Mouse (Mus musculus): ENCODE data around the gene Tnrc6c. TPM values are rescaled to one million over a fixed set of nuclear protein-coding genes. Genes with fewer than 3 reads are reported as not detected.

The Tnrc6c gene
- total RNA-seq, 2 experiments from 2014 or later, result 56.5 to 57.5 TPM

DNA sequence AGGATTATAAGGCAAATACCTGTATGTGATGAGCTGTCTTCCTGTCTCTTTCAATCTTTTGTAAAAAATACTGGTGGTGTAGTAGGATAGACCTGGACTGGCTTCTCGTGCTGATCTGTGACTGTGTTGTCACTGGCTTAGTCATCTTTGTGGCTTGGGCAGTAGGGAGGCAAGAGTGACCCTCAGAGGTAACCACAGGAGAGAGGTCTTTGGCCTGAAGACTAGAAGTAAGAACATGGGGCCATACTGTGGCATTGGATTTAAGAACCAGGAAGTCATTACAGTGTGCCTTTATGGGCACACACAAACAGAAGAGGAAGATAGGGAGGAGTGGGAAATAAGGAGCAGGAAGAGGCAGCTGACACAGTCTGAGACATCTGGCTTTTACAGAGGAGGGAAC lies 58.0 kb downstream of the Tnrc6c start:
- DNase-seq (ENCODE audit: low spot score in 2 of 2), result no peak
- intact Hi-C loops (cut with DNase I), result loop anchor here (5.0 kb wide), 1 partner anchor 75 kb away; no protein-coding TSS in a partner anchor

DNA sequence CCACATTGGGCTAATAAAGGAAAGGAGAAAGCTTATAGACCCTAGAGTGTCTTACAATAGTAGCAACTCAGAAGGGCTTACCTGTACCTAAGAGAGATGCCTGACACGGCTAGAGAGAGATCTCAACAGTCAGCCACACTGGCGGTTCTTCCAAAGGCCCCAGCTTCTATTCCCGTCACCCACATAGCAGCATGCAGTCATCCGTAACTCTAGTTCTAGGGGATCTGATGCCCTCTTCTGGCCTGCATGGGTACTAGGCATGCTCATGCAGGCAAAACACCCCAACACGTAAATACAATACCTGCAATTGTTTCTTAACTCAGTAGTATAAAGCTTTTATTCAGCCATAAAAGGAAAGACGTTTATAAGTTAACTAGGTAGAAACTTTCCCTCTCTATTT lies 59.3 kb downstream of the Tnrc6c start:
- no peak for DNase-seq (ENCODE audit: low spot score in 2 of 2)
- intact Hi-C loops (cut with DNase I), result loop anchor here (5.0 kb wide), 1 partner anchor 74 kb away; no protein-coding TSS in a partner anchor

DNA sequence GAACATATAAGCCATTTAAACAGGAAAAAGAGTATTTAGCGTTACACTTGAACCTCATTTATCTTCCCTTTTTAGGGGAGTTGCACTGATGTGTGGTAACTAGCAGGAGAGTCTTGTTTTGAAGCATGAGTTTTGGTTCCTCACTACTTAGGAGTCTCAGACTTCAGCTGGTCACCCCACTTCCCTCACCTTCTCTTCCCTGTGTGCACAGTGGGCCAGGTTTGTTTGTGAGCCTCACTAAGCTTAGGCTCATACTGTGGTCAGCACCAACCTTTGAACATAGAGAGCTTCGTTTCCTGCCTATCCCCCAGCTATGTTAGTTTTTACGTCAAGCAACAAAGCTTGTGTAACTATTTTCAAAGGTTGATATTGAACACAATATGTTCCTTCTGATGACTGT lies 64.7 kb downstream of the Tnrc6c start:
- no peak for DNase-seq (ENCODE audit: low spot score in 2 of 2)
- intact Hi-C loops (cut with DNase I), result no loop called here

DNA sequence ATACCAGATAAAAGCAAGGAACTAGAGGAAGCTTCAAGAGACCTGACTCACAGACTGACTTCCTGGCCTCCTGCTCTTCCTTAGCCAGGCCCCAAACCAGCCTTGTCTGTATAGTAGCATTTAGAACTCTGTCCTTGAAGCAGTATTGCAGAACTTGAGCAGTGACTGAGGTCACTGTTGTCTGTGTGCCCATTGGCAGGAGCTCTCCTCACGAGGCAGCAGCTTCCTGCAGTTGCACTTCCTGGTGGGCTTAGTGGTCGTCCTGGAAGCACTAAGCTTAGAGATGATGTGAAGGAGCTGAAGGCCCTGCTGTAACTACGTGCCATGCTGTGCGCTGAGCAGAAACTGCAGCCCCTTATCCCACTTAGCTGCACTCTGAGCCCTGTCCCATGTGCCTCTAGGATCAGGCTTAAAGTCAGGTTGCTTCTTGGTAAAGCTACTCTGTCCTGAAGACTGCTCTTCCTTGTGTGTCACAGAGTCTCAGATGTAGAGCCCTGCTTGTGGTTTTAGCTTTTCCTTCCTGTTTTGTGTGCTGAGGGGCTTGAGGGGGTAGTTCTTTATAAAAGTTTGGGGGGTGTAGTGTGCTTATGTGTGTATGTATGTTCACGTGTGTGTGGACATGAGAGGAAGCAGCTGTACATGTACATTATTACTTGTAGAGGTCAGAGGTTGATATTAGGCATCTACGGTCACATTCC lies 70.7 kb downstream of the Tnrc6c start:
- DNase-seq (ENCODE audit: low spot score in 2 of 2), result no peak
- intact Hi-C loops (cut with DNase I), result no loop called here

DNA sequence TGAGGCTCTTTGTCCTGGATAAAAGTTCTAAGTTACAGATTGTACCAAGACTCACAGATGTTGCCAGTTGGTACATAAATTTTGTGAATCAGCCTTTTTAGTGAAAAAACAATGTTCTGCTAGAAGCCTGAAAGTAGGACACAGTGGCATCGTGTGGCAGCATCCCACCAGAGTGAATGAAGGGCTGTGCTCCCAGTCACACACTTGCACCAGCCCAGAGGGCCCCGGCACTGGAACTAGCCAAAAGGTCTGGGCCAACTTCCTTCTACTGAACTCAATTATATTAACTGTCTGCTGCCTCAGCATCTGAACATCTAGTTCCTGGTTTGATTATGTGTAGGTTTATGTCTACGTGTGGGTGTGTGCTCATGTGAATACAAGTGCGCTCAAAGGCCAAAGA lies 72.9 kb downstream of the Tnrc6c start:
- intact Hi-C loops (cut with DNase I), result no loop called here
- DNase-seq (ENCODE audit: low spot score in 2 of 2), result peak in 1 of 2 experiments; percentile 51

DNA sequence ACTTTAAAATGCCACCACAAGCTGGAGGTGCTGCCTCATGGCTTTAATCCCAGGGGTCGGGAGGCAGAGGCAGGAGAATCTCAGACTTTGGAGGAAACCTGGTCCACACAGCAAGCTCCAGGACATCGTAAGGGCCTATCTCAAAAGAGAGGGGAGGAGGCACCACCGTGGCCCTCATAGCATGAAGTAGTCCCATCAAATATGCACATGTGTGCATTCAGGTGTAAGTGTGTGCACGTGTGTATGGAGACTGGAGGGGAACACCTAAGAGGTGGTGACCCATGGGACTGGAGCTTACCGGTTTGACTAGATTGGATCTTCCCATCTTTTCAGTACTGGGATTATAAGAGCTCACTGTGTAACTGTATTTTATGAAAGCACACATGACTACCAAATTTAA lies 74.2 kb downstream of the Tnrc6c start:
- DNase-seq (ENCODE audit: low spot score in 2 of 2), result no peak
- intact Hi-C loops (cut with DNase I), result no loop called here

DNA sequence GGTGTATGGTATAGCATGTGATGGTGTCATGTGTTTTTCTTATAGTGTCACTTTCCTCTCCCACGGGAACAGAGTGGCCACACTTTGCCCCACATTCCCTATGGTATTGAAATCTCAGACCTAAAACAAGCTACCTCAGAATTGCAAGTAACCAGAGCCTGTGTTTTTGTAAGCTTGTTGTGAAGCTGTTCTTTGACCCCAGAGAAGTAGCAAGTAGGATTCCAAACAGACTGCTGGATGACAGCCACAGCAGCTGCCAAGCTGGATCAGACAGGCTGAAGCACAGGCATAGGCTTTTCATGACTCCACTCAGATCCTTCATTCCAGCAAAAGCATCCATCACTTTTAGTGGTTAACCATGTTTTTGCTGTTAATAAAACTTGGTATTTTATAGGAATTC lies 74.8 kb downstream of the Tnrc6c start:
- peak in 1 of 2 experiments; percentile 45 for DNase-seq (ENCODE audit: low spot score in 2 of 2)
- intact Hi-C loops (cut with DNase I), result no loop called here

DNA sequence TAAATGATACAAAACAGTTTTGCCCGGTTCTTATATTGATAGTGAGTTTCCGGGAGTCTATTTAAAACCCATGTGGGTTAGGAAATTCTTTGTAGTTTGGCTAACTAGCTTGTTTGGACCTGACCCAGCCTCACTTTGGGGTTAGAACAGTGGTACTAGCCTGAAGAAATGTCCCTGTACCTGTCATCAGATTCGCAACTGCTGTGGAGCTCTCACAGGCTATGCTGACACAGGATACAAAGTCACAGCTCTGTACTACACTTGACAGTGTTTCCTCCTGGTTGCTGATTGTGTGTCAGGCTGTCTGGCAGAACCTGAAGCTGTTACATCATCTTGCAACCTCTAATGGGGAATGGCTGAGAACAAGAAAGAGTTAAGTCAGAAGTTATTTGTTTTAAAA lies 75.3 kb downstream of the Tnrc6c start:
- intact Hi-C loops (cut with DNase I), result no loop called here
- no peak for DNase-seq (ENCODE audit: low spot score in 2 of 2)

DNA sequence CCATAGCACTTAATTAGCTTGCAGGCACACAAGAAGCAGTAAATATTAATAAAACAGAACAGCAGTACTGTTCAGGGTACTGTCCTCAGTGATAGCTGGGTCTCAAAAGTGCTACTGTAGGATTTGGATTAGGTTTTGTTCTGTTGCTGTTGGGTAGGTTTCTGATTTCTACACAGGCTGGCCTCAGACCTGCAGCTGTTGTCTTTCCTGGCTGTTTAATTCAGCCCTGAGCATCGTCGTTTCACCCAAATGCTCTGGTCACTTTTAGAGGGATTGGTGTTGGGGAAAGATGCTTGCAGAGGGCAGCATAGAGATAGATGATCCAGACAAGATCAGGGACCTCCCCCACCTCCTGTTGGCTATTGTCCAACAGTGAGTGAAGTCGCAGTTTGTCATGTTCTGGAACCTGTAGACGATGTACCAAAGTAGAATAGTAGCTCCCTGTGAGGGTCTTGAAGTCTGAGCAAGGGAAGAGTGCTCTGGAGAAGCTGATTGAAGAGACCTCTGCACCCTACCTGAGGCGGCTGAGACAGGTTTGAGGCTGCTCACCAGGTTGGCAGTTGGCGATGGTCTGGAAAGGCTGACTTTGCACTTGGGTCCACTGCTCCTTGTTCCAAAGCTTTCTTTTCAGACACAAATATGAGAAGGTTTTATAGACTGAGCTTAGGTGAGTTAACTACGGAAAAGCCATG lies 75.9 kb downstream of the Tnrc6c start:
- no peak for DNase-seq (ENCODE audit: low spot score in 2 of 2)
- intact Hi-C loops (cut with DNase I), result no loop called here

DNA sequence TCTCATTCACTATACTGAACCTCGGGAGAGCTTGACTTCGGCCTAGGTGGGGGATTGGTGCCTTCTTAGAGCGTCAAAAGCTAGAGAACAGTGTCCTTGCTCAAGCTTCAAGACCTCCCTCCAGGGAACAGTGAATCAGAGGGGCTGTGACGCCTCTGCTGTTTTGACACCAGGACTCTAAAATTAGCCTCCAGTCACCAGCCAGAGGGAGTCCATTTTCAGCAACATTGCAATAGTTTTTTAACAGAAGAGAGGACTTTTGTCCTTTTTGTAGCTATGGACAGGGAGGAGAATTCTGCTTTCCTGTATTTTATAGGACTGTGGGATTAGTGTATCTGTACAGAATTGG lies 76.4 kb downstream of the Tnrc6c start:
- intact Hi-C loops (cut with DNase I), result no loop called here
- DNase-seq (ENCODE audit: low spot score in 2 of 2), result peak in 1 of 2 experiments; percentile 37

DNA sequence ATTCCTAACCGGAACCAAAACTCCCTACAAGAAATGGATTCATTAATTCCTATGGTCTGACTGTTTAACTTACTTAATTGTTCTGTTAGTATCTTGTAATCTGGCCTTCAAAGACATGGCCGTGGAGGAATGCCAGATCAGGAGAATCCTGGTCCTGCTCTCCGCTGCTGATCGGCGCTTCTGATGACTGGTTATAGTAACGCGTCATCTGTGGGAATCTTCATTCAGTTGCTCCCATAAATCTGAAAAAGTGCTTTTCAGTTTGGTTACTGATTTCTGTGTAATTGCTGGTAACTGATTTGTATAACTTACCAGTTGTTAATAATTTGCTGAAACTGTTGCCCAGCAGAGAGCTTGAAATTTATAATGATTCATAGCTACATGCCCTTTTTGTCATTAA lies 77.4 kb downstream of the Tnrc6c start:
- DNase-seq (ENCODE audit: low spot score in 2 of 2), result no peak
- intact Hi-C loops (cut with DNase I), result no loop called here

DNA sequence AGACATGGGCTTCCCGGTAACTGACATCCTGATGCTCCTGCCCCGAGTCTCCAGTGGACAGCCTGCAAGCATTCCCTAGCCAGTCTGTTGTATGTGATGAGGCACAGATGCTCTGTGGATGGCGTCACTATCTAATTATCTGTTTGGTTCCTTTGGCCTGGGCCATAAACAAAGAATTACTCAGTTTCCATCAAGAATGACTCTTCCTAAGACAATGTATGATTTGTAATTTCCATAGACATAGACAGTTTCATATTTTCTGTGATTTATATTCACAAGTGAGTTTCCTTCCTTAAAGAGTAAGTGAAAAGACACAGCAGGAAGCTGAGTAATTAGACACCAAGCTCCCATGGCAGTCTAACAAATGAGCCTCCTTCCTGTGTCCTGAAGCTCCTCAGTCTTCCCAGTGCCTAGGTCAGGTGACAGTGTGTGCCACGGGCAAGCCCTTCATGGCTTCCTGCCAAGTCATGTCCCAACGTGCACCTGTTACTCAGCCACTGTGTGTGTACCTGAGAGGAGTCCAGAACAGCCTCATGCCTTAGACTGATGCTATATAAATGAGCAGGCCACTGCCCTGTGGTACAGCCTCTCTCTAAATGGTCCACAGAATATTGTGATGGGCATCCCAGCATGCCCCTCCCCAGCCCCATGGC lies 82.1 kb downstream of the Tnrc6c start:
- no peak for DNase-seq (ENCODE audit: low spot score in 2 of 2)
- intact Hi-C loops (cut with DNase I), result no loop called here

DNA sequence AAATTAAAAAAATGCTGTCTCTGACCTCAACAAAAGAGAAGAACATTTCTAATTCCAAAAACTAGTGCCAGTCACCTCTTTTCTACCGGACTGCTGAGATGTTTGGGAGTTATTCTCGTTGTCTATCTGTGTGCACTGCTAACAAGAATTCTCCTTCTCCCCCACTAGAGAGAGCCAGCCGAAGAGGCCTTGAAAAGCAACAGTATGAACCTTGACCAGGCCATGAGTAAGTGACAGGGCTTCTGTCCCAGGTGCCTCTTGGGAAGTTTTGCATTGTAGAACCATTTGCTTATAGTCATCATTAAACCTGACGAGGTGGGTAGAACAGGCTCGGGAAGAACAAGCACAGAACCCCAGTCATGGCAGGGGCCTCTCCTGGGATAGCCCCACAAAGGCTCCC lies 84.0 kb downstream of the Tnrc6c start:
- intact Hi-C loops (cut with DNase I), result no loop called here
- DNase-seq (ENCODE audit: low spot score in 2 of 2), result no peak

DNA sequence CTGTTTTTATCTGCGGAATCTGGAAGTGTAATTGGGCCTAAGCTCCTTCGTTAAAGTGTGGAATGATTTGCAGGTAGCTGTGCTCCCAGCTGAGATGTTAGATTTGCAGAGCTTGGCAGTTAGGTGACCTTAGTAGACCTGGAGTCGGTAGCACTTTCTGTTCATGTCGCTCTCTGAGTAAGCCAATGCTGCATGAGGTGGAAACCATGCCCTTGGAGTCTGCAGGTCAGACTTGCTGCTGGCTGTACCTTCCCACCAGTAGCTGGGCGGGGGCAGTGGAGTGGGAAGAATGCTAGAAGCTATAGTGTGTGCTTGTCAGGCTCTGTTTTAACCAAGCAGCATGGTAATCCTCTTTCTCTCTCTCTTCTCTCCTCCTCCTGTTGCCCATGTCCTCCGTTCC lies 87.0 kb downstream of the Tnrc6c start:
- intact Hi-C loops (cut with DNase I), result no loop called here
- DNase-seq (ENCODE audit: low spot score in 2 of 2), result no peak

DNA sequence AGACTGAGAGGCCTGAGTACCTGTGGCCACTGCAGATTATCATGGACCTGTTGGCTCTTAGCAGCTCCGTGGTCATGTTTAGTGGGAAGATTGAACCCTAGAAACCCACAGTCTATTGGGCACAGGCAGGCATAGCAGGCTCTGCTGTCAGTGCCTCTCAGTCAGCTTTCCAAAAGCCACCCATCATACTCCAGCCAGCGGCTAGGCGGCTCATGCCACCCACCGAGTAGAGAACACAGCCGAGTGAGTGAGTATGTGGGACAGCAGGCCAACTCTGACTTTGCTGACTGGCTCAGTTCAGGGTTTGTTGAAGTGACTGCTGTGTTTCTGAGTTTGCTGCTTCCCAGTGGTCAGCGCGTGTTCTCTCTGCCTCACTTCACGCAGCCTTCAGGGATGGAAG lies 88.2 kb downstream of the Tnrc6c start:
- intact Hi-C loops (cut with DNase I), result no loop called here
- DNase-seq (ENCODE audit: low spot score in 2 of 2), result no peak

DNA sequence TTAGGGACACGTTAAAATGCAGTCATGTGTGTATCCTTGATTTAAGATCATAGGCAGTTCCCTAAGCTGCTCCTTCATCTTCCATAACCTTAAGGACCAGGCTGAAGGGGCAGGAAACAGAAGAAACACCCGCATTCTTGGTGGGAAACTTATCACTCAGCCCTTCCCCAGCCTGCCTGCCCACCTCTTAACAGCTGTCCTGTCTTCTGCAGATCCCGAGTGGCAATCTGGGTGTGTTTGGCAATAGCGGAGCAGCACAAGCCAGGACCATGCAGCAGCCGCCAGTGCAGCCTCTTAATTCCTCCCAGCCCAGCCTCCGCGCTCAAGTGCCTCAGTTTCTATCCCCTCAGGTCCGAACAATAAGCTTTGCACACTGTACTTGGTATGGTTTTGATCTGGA lies 88.6 kb downstream of the Tnrc6c start:
- DNase-seq (ENCODE audit: low spot score in 2 of 2), result no peak
- intact Hi-C loops (cut with DNase I), result no loop called here

DNA sequence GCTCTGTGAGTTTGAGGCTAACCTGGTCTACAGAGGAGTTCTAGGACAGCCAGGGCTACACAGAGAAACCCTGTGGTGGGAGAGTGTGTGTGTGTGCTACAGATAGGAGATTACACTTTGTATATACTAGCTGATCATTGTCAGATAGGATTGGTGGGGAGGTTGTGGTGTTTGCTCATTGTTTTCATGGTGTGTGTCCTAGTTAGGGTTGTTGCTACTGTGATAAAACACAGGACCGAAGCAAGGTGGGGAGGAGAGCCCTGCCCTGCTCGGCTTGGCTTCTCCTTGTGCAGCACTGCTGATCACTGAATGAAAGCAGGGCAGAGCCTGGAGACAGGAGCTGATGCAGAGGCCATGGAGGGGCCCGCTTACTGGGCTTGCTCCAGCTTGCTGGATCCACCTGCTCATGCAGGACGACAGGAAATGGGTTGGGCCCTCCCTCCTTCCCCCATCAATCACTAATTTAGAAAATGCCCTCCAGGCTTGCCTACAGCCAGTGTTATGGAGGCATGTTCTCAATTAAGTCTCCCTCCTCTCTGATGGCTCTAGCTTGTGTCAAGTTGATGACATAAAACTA lies 89.5 kb downstream of the Tnrc6c start:
- intact Hi-C loops (cut with DNase I), result no loop called here
- DNase-seq (ENCODE audit: low spot score in 2 of 2), result no peak

DNA sequence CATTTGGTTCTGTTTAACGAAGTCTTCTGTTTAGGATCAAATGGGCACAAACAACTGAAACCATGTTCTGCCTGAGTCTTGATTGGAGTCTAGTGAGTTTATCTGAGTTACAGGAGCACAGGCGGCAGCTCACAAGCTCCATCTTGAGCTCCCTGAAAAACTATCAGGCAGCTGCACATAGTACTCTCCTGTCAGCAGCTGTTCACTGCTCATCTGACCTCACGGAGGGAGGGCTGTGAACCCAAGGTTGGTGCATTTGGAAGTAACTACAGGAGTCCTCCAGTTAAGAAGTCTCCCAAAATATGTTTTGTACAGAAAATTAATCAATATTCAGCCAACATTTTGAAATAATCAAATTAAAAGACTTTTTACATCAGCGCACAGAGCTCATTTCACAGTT lies 94.5 kb downstream of the Tnrc6c start:
- intact Hi-C loops (cut with DNase I), result no loop called here
- no peak for DNase-seq (ENCODE audit: low spot score in 2 of 2)

DNA sequence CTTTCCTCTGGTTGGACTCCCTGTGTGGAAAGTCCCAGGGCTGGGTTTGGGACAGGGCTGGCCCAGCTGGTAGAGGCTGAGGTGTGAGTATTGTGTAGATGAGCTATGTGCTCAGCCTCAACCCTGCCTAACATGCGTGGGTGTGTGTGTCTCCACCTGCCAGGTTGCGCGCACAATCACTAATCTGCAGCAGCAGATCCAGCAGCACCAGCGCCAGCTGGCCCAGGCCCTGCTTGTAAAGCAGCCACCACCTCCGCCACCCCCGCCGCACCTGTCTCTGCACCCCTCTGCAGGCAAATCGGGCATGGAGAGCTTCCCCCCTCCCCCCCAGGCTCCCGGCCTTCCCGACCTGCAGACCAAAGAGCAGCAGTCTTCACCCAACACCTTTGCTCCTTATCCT lies 95.3 kb downstream of the Tnrc6c start:
- intact Hi-C loops (cut with DNase I), result no loop called here
- DNase-seq (ENCODE audit: low spot score in 2 of 2), result peak in 1 of 2 experiments; percentile 45

DNA sequence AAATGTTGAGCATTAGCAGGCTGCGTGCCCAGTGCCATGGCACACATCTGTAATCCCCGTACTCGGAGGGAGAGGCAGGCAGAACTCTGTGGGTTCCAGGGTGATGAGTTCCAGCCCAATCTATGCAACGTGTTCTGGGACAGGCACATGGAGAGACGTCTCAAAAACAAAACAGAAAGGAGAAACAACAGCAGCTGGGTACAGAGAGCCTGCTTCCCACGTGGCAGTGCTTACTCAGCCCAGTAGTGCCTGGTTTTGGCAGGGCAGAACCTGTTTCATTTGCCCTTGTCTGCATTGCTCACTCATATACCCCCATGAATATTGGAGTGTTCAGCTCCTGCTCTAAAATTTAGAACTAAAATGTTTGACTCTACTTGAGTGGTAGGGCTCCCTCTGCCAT lies 97.5 kb downstream of the Tnrc6c start:
- no peak for DNase-seq (ENCODE audit: low spot score in 2 of 2)
- intact Hi-C loops (cut with DNase I), result loop anchor here (5.0 kb wide), 1 partner anchor 71 kb away; no protein-coding TSS in a partner anchor
